Mouse (Mus musculus) kidney, postnatal 4 days (tissue): ENCODE measurements around the gene Mitf.

Experiments
- DNase-seq, 2 experiments: peaks; one replicate each; pipeline ENCODE4 v3.0.0; 2021; ENCODE audit warnings: mixed read lengths in 2 of 2

Mitf gene

DNA sequence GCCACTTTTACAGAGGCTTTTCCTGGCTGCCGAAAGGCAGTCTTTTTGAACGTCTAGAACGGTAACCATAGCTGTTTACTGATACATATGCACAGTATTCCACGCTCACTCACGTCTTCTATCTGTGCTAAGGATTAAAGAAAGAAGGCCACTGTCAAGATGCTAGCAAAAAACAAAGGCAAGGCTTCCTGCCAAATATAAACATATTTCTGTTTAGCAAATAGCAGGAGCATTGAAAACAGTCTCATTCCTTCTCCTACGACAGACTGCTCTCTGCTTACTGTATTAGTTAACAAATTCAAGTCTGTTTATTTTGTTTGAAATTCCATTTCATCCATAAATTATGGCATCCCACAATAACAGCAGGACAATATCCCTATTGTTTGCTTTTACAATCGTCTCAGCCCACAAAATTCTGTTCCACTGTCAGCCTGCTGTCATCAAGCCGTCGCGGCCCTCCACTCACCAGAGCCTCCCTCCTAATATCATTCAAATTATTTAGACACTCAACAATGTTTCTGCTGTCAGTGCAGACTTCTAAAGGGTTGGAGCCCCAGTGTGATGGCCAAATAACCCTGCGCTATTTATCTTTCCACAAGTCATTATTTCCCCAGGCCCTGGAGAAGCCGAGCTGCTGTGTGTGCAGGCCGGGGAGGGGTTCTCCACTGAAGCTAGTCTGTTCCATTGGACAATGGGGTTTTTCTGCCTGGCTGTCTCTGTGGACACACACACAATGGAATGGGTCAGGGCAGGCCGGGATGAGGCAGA, 242.0 kb downstream of the Mitf start:
- DNase-seq: peak; percentile 17 to 30

GRCm38 (mm10) chr6:98049551-98049950, 242.7 kb downstream of the Mitf start:
- no peak for DNase-seq

- no peak for DNase-seq
Observed at GRCm38 (mm10) chr6:98061878-98062277, 255.0 kb downstream of the Mitf start.

DNA sequence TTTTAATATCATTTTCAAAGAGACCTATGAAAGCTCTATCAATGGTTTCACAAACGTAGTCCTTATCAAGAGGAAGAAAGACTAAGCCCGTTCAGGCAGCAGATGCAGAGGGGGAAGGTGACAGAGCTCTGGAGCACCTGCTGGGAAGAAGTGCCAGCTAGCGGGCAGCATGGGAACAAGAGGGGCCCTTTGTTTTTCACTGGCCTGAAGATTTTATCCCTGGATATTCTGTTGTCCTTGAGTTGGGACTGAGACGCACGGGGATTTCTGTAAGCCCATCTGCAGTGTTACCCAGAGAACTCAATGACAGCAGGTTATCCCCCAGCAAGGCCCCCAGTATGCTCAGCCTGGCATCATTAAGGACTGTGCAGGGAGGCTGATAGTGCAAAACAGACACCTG, 258.1 kb downstream of the Mitf start:
- no peak for DNase-seq

DNA sequence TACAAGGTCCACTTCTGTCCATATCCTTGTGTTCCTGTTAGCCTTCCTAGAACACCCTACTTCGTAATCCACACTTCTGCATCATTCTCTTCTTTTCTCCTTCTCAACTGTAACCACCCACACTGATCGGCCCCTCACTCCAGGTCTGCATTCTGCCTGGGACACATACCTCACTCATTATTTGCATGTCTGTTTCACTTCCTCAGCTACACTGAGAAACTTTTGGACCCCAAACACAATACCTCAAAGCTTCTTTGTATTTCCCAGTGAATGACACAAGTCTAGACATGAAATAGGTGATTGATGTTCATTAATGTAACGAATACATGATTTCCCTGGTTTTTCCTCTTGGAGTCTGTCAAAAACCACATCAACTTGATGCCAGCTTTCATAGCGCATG, 259.6 kb downstream of the Mitf start:
- no peak for DNase-seq
